Mouse (Mus musculus): ENCODE results near the gene Ttll6. TPM values are rescaled to one million over a fixed set of nuclear protein-coding genes. Genes with fewer than 3 reads are reported as not detected.

The Ttll6 gene
- polyA plus RNA-seq, 1 experiment from 2014 or later, result 0.99 TPM

DNA sequence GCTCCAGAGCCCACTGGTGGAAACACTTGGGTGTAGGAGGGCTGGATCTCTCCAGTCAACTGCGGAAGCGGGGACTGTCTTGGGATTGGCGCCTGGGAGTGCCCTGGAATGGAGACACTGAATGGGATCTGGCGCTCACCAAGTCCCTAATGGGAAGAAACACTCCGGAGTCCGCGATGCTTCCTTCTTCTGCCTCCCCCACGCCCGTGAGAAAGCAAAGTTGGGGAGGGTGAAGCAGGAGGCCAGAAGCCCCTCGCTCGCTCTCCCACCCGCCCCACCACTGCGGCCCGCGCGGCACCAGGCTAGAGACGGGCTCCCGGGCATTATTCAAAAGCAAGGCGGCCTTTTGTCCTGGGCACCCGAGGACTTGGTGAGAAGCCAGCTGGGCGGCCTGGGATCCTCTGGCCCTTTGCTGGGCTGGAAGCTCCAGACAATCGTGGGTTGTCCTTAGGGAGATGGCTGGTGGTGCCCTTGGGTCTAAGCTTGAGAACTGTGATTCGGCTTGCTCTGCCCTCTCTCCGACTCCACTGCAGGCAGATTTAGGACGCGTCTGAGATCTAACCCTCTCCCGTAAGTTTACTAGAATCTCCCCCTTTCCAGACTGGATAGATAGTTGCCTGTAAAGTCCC lies 44.1 kb downstream of the Ttll6 start:
- DNase-seq (ENCODE audit: low spot score) (no peak), ATAC-seq (no peak)
- Histone ChIP-seq H3K4me2 (replicated peaks; ENCODE audit: low read depth, low read length) (no peak overlapping the region), H3K27ac (ENCODE audit: low read length) (no peak overlapping the region), H3K27me3 (replicated peaks; ENCODE audit: insufficient read depth, low read length) (peaks cover 89% of the 10 kb centered on the region), H3K4me3 (ENCODE audit: low read depth, low read length) (no peak overlapping the region), H3K4me1 (ENCODE audit: insufficient read depth, low read depth, low read length) (no peaks in the 10 kb centered on the region), H3K9ac (replicated peaks; ENCODE audit: low read depth) (no peak overlapping the region), H3K36me3 (ENCODE audit: insufficient read depth, low read length) (no peaks in the 10 kb centered on the region), H3K9me3 (ENCODE audit: low read length) (no peaks in the 10 kb centered on the region)
- 6% methylated on average over 26 of the region's 27 CpGs for WGBS
- TF ChIP-seq EP300 (IDR thresholded peaks at IDR 0.05) (no peak), CTCF (IDR thresholded peaks at IDR 0.05) (no peak)

DNA sequence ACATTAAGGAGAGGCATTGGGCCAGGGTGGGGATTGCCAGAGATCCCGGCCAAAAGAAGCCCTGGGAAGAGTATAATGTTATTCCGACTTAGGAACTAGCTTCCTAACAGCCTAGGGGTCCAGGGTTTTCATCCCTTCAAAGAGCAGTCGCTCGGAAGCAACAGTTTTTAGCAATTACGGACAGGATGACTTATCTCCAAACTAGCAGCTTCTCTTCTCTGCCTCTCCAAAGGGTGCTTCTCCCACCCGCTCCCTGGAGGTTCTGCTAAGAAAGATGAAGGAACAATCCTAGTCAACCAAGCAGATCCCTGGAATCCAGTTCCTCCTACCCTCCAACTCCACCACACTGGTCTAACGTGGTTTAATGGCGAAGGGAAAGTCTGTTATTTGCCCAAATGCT lies 44.8 kb downstream of the Ttll6 start:
- H3K9ac ChIP-seq (replicated peaks; ENCODE audit: low read depth), result no peak overlapping the region
- no peaks in the 10 kb centered on the region for H3K36me3 ChIP-seq (ENCODE audit: insufficient read depth, low read length)
- no peaks in the 10 kb centered on the region for H3K9me3 ChIP-seq (ENCODE audit: low read length)
- DNase-seq (ENCODE audit: low spot score) (no peak), ATAC-seq (no peak)
- TF ChIP-seq EP300 (IDR thresholded peaks at IDR 0.05), result no peak
- no peak for TF ChIP-seq CTCF (IDR thresholded peaks at IDR 0.05)
- H3K27me3 ChIP-seq (replicated peaks; ENCODE audit: insufficient read depth, low read length), result peaks cover 89% of the 10 kb centered on the region
- no peaks in the 10 kb centered on the region for H3K4me1 ChIP-seq (ENCODE audit: insufficient read depth, low read depth, low read length)
- 2% methylated on average over 8 of the region's 8 CpGs for WGBS
- H3K4me2 ChIP-seq (replicated peaks; ENCODE audit: low read depth, low read length), result no peak overlapping the region
- no peak overlapping the region for H3K27ac ChIP-seq (ENCODE audit: low read length)
- no peak overlapping the region for H3K4me3 ChIP-seq (ENCODE audit: low read depth, low read length)

DNA sequence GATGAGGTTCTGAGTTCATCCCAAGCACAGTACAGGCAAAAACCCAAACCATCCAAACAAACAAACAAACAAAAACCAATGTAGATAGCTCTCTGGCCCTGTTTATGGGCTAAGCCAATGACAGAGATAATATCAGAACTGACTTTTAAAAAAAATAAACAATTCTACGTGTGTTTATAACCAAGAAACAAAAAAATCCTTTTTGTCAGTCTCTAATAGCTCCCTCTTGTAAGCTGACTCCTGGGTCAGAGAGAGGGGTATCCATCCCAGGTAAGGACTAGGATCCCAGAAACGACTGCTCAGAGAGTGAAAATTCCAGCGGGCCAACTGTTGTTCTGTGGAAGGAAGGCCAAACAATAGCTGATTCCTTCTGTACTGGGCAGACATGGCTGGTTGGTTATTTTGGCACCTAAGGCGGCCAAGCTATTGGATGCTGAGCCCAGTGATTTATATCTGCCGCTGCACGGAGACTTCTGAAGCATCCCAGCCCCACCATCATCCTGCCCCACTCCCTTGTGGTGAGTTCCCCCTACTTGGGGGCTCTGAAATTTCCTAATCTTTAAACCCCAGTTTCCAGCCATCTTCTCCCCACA lies 45.4 kb downstream of the Ttll6 start:
- Histone ChIP-seq H3K36me3 (ENCODE audit: insufficient read depth, low read length) (no peaks in the 10 kb centered on the region), H3K4me3 (ENCODE audit: low read depth, low read length) (no peak overlapping the region), H3K4me1 (ENCODE audit: insufficient read depth, low read depth, low read length) (no peaks in the 10 kb centered on the region), H3K27ac (ENCODE audit: low read length) (no peak overlapping the region), H3K9me3 (ENCODE audit: low read length) (no peaks in the 10 kb centered on the region), H3K4me2 (replicated peaks; ENCODE audit: low read depth, low read length) (no peak overlapping the region), H3K9ac (replicated peaks; ENCODE audit: low read depth) (no peak overlapping the region), H3K27me3 (replicated peaks; ENCODE audit: insufficient read depth, low read length) (peaks cover 89% of the 10 kb centered on the region)
- TF ChIP-seq EP300 (IDR thresholded peaks at IDR 0.05), result no peak
- TF ChIP-seq CTCF (IDR thresholded peaks at IDR 0.05), result no peak
- DNase-seq (ENCODE audit: low spot score) (no peak), ATAC-seq (no peak)
- WGBS, result under 1% methylated on average over 6 of the region's 6 CpGs

DNA sequence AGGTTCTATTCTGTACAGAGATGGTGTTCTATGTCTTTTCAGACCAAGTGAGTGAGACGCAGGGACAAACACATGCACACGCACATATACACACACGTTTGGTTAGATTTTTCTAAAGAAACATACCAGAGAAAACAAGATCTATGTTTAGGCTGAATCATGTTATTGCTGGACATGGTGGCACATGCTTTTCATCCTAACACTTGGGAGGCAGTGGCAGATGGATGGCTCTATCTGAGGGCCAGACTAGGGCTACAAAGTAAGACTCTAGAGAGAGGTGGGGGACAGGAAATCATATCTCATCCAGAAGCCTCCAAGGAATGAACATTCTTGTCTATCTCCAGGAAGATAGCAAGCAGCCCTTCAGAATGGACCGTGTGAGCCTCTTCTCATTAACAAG lies 47.5 kb downstream of the Ttll6 start:
- ATAC-seq, result no peak
- H3K9me3 ChIP-seq (ENCODE audit: low read length), result no peaks in the 10 kb centered on the region
- H3K27ac ChIP-seq (ENCODE audit: low read length), result no peak overlapping the region
- H3K4me2 ChIP-seq (replicated peaks; ENCODE audit: low read depth, low read length), result no peak overlapping the region
- DNase-seq (ENCODE audit: low spot score), result no peak
- no peak overlapping the region for H3K9ac ChIP-seq (replicated peaks; ENCODE audit: low read depth)
- no peak overlapping the region for H3K4me3 ChIP-seq (ENCODE audit: low read depth, low read length)
- TF ChIP-seq CTCF (IDR thresholded peaks at IDR 0.05) (no peak), EP300 (IDR thresholded peaks at IDR 0.05) (no peak)
- no peaks in the 10 kb centered on the region for H3K36me3 ChIP-seq (ENCODE audit: insufficient read depth, low read length)
- WGBS, result 27% methylated on average over 4 of the region's 4 CpGs
- no peaks in the 10 kb centered on the region for H3K4me1 ChIP-seq (ENCODE audit: insufficient read depth, low read depth, low read length)
- H3K27me3 ChIP-seq (replicated peaks; ENCODE audit: insufficient read depth, low read length), result peaks cover 86% of the 10 kb centered on the region

DNA sequence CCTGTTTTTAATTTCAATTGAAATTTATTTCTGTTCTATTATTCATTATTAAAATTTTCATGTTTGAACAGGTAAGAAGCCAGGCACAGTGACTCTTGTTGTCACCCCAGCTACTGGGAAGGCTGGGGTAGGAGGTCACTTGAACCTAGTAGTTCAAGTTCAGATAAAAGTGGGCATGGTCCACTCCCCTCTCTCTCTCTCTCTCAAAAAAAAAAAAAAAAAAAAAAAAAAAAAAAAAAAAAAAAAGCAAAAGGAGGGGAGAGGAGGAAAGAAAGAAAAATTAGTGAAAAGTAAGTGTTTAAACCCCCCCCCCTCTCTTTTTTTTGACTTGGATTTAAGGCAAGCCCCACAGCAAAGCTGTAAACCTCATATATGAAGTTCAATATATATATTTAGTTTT lies 50.6 kb downstream of the Ttll6 start:
- no peak overlapping the region for H3K4me3 ChIP-seq (ENCODE audit: low read depth, low read length)

DNA sequence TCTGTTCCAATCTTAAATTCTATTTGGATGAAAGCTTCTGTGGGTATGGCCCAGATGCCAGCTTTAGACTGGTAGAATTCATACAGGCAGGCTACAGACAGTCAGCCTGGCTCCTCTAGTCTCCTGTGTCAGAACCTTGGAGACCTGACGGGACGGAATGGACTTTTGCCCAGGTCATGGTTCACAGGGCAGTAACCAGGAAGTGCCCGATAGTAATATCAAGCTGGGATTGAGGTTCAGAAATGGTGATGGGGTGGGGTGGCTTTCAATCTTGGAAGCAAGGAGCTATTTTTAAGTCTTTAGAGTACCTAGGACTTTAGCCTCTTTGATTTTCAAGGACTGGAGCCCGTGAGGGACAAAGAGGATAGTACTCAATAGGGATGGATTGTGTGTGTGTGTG lies 53.7 kb downstream of the Ttll6 start:
- no peaks in the 10 kb centered on the region for H3K9me3 ChIP-seq (ENCODE audit: low read length)
- TF ChIP-seq EP300 (IDR thresholded peaks at IDR 0.05) (no peak), CTCF (IDR thresholded peaks at IDR 0.05) (no peak)
- H3K27me3 ChIP-seq (replicated peaks; ENCODE audit: insufficient read depth, low read length), result peaks cover 90% of the 10 kb centered on the region
- no peak overlapping the region for H3K4me3 ChIP-seq (ENCODE audit: low read depth, low read length)
- 11% methylated on average over 4 of the region's 4 CpGs for WGBS
- no peaks in the 10 kb centered on the region for H3K36me3 ChIP-seq (ENCODE audit: insufficient read depth, low read length)
- H3K4me2 ChIP-seq (replicated peaks; ENCODE audit: low read depth, low read length), result no peak overlapping the region
- ATAC-seq (no peak), DNase-seq (ENCODE audit: low spot score) (no peak)
- no peaks in the 10 kb centered on the region for H3K4me1 ChIP-seq (ENCODE audit: insufficient read depth, low read depth, low read length)
- no peak overlapping the region for H3K27ac ChIP-seq (ENCODE audit: low read length)
- H3K9ac ChIP-seq (replicated peaks; ENCODE audit: low read depth), result no peak overlapping the region

More for the DNA sequence above, 50.6 kb downstream of the Ttll6 start:
- no peak overlapping the region for H3K27ac ChIP-seq (ENCODE audit: low read length)
- H3K9me3 ChIP-seq (ENCODE audit: low read length), result no peaks in the 10 kb centered on the region
- no peak overlapping the region for H3K4me2 ChIP-seq (replicated peaks; ENCODE audit: low read depth, low read length)
- H3K27me3 ChIP-seq (replicated peaks; ENCODE audit: insufficient read depth, low read length), result peaks cover 88% of the 10 kb centered on the region
- TF ChIP-seq EP300 (IDR thresholded peaks at IDR 0.05) (no peak), CTCF (IDR thresholded peaks at IDR 0.05) (no peak)
- no peaks in the 10 kb centered on the region for H3K4me1 ChIP-seq (ENCODE audit: insufficient read depth, low read depth, low read length)
- no peaks in the 10 kb centered on the region for H3K36me3 ChIP-seq (ENCODE audit: insufficient read depth, low read length)
- ATAC-seq, result no peak
- H3K9ac ChIP-seq (replicated peaks; ENCODE audit: low read depth), result no peak overlapping the region
- DNase-seq (ENCODE audit: low spot score), result no peak
